Mouse (Mus musculus): ENCODE data around the gene Klc3. TPM values are rescaled to one million over a fixed set of nuclear protein-coding genes. Genes with fewer than 3 reads are reported as not detected.

The Klc3 gene
- polyA plus RNA-seq (2012; rRNA removed): 1.5 and 2.5 TPM in 2 replicates

DNA sequence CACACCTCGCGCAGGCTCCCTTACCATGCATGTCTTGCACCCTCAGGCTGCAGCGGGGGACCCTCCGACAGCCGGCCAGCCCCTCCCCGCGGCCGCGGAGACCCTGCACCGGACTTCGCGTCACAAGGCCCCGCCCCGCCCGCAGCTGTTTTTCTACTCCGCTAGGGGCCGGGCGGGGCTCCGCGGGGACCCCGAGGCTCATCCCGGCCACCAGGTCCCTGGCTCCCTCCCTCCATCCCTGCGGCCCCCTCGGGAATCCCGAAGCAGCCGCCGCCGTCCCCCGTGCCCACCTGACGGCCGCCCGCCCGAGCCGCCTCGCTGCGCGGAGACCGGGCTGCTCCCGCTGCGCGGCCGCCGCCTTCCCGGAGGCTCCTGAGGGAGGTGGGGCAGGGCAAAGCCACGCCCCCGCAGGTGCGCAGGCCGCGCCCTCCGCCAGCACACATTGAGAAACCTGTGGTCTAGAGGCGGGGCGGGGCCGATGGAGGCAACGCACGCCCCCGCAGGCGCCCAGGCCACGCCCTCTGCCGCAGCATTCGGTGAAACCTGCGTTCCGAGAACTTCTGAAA lies at the start of gene Klc3:
Gene Klc3 (minus strand): TSS at position 374 of the 566 bp plus-strand sequence.
- no peak for DNase-seq (ENCODE audit: low read depth)
- TF ChIP-seq POLR2A (IDR thresholded peaks at IDR 0.05; ENCODE audit: borderline replicate concordance, extremely low read depth, insufficient read depth, insufficient read length, poor library complexity, severe bottlenecking): no peak
- TF ChIP-seq CTCF (IDR thresholded peaks at IDR 0.05; ENCODE audit: borderline replicate concordance, extremely low read depth, insufficient read depth, insufficient read length): no peak

GRCm38 (mm10) chr7:19449165-19449564 lies 45.3 kb upstream of the Klc3 start:
- TF ChIP-seq POLR2A (IDR thresholded peaks at IDR 0.05; ENCODE audit: borderline replicate concordance, extremely low read depth, insufficient read depth, insufficient read length, poor library complexity, severe bottlenecking) (no peak), CTCF (IDR thresholded peaks at IDR 0.05; ENCODE audit: borderline replicate concordance, extremely low read depth, insufficient read depth, insufficient read length) (no peak)
- DNase-seq (ENCODE audit: low read depth): no peak

GRCm38 (mm10) chr7:19447689-19448088 lies 43.8 kb upstream of the Klc3 start:
- DNase-seq (ENCODE audit: low read depth): no peak
- TF ChIP-seq CTCF (IDR thresholded peaks at IDR 0.05; ENCODE audit: borderline replicate concordance, extremely low read depth, insufficient read depth, insufficient read length) (no peak), POLR2A (IDR thresholded peaks at IDR 0.05; ENCODE audit: borderline replicate concordance, extremely low read depth, insufficient read depth, insufficient read length, poor library complexity, severe bottlenecking) (no peak)

GRCm38 (mm10) chr7:19444801-19445200 lies 40.9 kb upstream of the Klc3 start:
- TF ChIP-seq CTCF (IDR thresholded peaks at IDR 0.05; ENCODE audit: borderline replicate concordance, extremely low read depth, insufficient read depth, insufficient read length) (no peak), POLR2A (IDR thresholded peaks at IDR 0.05; ENCODE audit: borderline replicate concordance, extremely low read depth, insufficient read depth, insufficient read length, poor library complexity, severe bottlenecking) (no peak)
- DNase-seq (ENCODE audit: low read depth): no peak

- TF ChIP-seq POLR2A (IDR thresholded peaks at IDR 0.05; ENCODE audit: borderline replicate concordance, extremely low read depth, insufficient read depth, insufficient read length, poor library complexity, severe bottlenecking) (no peak), CTCF (IDR thresholded peaks at IDR 0.05; ENCODE audit: borderline replicate concordance, extremely low read depth, insufficient read depth, insufficient read length) (peak; percentile 86)
- DNase-seq (ENCODE audit: low read depth): peak; percentile 76
These were observed 39.4 kb upstream of the Klc3 start for GRCm38 (mm10) chr7:19443344-19443743.

GRCm38 (mm10) chr7:19441448-19442091 lies 37.7 kb upstream of the Klc3 start:
- no peak for TF ChIP-seq POLR2A (IDR thresholded peaks at IDR 0.05; ENCODE audit: borderline replicate concordance, extremely low read depth, insufficient read depth, insufficient read length, poor library complexity, severe bottlenecking)
- no peak for TF ChIP-seq CTCF (IDR thresholded peaks at IDR 0.05; ENCODE audit: borderline replicate concordance, extremely low read depth, insufficient read depth, insufficient read length)
- no peak for DNase-seq (ENCODE audit: low read depth)

GRCm38 (mm10) chr7:19437048-19437447 lies 33.1 kb upstream of the Klc3 start:
- no peak for TF ChIP-seq CTCF (IDR thresholded peaks at IDR 0.05; ENCODE audit: borderline replicate concordance, extremely low read depth, insufficient read depth, insufficient read length)
- TF ChIP-seq POLR2A (IDR thresholded peaks at IDR 0.05; ENCODE audit: borderline replicate concordance, extremely low read depth, insufficient read depth, insufficient read length, poor library complexity, severe bottlenecking): no peak
- DNase-seq (ENCODE audit: low read depth): no peak

DNA sequence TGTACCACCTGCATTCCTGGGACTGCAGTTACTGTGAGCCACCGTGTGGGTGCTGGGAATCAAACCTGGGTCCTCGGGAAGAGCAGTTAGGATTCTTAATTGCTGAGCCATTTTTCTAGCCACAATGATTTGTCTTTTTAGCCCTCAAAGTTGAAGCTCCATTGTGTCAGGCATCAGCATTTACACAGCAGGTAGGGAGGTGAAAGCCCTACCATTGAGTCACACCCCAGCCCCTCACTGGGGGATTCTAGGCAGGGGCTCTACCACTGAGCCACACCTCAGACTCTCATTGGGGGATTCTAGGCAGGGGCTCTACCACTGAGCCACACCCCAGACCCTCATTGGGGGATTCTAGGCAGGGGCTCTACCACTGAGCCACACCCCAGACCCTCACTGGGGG lies 32.4 kb upstream of the Klc3 start:
- DNase-seq (ENCODE audit: low read depth): no peak
- TF ChIP-seq POLR2A (IDR thresholded peaks at IDR 0.05; ENCODE audit: borderline replicate concordance, extremely low read depth, insufficient read depth, insufficient read length, poor library complexity, severe bottlenecking): no peak
- no peak for TF ChIP-seq CTCF (IDR thresholded peaks at IDR 0.05; ENCODE audit: borderline replicate concordance, extremely low read depth, insufficient read depth, insufficient read length)

DNA sequence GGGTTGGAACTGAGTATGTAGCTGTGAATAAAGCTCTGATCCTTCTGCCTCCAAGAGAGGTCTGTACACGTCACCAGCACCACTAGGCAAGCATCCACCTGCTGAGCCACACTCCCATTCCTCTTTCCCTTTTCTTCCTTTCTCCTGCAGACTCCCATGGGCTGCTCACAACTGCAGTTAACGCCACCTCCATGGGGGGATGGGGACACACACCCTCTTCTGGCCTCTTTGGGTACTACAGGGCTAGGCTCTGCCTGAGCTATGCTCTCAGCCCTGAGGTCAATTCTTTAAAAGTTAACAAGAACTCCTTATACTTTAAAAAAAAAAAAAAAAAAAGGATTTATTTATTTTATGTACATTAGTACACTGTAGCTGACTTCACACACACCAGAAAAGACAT lies 28.6 kb upstream of the Klc3 start:
- TF ChIP-seq POLR2A (IDR thresholded peaks at IDR 0.05; ENCODE audit: borderline replicate concordance, extremely low read depth, insufficient read depth, insufficient read length, poor library complexity, severe bottlenecking) (no peak), CTCF (IDR thresholded peaks at IDR 0.05; ENCODE audit: borderline replicate concordance, extremely low read depth, insufficient read depth, insufficient read length) (peak; percentile 48; the same call in 1 of the 2 replicates)
- no peak for DNase-seq (ENCODE audit: low read depth)

GRCm38 (mm10) chr7:19430402-19430801 lies 26.5 kb upstream of the Klc3 start:
- DNase-seq (ENCODE audit: low read depth): no peak
- TF ChIP-seq CTCF (IDR thresholded peaks at IDR 0.05; ENCODE audit: borderline replicate concordance, extremely low read depth, insufficient read depth, insufficient read length) (no peak), POLR2A (IDR thresholded peaks at IDR 0.05; ENCODE audit: borderline replicate concordance, extremely low read depth, insufficient read depth, insufficient read length, poor library complexity, severe bottlenecking) (no peak)

- TF ChIP-seq CTCF (IDR thresholded peaks at IDR 0.05; ENCODE audit: borderline replicate concordance, extremely low read depth, insufficient read depth, insufficient read length) (no peak), POLR2A (IDR thresholded peaks at IDR 0.05; ENCODE audit: borderline replicate concordance, extremely low read depth, insufficient read depth, insufficient read length, poor library complexity, severe bottlenecking) (no peak)
- DNase-seq (ENCODE audit: low read depth): peak; percentile 44
These were observed 25.8 kb upstream of the Klc3 start for GRCm38 (mm10) chr7:19429726-19430125.
